Mouse (Mus musculus): Measurements from ENCODE around the gene Fosb.

Gene Fosb

DNA sequence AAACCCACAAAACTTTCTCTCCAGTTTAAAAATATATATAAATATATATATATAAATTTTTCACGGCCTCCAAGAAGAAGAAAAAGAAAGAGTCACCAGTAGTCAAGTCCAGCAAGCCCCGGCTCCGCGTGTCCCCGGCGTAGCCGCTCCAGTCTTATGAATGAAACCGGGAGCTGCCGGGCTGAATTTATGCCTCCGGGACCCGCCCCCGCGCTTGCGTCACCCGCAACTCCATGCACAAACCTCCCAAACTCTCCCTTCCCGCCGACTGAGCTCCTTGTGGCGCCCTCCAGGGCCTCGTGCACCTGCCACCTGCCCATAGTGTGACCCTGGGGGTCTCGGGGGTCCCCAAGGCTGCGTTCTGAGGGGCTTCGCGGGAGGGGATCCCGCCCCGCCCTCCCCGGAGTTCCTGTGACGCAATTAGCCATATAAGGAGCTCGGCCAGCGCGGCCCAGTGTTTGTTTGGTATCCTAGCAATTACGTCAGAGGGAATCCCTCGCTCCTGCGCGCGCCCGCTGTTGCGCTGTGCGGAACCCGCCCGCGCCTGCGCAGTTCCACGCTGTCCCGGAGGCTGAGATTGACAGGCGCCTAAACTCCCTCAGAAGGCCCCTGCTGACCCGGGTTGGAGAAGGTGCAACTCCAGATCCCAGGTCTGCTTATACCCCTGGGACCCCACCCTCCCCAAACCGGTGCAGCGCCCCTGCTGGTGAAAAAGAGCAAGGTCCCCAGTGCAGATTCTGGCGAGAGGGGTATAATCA is at the start of gene Fosb:
TSS of gene Fosb (minus strand) at position 168 of the 758 bp plus-strand sequence.
- peak; percentile 95 for DNase-seq (ENCODE audit: low spot score)

DNA sequence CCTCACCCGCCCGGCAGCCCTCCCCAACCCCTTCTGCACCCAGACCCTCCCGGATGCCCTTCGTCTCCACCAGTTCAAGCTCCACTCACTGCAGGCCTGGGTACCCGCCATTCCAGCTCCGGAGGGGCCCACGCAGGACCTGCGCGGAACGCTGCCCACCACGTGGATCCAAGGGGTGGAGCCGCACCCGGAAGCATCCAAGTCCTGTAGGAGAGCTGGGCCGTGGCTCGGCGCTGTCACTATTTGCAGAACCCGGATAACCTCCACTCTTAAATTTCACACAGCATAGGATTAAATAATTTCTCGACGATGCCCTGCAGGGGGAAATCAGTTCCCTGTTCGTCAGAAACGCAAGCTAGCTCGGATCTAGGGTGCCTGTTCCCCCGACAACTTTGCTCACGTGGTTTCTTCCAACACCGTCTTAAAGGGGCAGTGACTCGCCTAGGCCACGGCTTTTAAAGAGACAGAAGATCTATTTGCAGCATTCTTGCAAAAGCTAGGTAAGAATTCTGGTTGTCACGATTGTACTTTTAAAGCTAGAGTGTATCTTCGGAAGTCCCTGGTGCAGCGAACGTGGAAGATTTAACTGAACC is 49.5 kb upstream of the Fosb start, which contains the start of the genes Cd3eap and Ppp1r13l:
TSS of gene Cd3eap (minus strand) at position 185 of the 593 bp plus-strand sequence.
TSS of gene Ppp1r13l (plus strand) at position 451 of the 593 bp plus-strand sequence.
- peak; percentile 87 for DNase-seq (ENCODE audit: low spot score)

DNA sequence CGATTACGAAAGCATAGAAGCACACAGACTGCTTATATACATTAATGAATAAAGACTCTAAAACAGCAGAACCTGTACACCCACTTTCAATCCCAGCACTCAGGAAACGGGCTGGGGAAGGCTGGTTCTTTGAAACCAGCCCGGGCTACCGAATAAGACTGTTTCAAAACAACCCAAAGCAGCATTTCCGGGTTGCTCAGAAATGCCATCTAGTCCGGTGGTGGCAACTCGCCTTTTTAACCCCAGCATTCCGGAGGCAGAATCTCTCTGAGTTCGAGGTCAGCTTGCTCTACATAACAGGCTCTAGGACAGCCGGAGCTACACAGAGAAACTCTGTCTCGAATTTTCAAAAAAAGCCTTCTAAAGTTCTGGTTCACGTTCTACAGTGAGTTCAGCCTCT is 48.8 kb upstream of the Fosb start:
- DNase-seq (ENCODE audit: low spot score), result no peak

DNA sequence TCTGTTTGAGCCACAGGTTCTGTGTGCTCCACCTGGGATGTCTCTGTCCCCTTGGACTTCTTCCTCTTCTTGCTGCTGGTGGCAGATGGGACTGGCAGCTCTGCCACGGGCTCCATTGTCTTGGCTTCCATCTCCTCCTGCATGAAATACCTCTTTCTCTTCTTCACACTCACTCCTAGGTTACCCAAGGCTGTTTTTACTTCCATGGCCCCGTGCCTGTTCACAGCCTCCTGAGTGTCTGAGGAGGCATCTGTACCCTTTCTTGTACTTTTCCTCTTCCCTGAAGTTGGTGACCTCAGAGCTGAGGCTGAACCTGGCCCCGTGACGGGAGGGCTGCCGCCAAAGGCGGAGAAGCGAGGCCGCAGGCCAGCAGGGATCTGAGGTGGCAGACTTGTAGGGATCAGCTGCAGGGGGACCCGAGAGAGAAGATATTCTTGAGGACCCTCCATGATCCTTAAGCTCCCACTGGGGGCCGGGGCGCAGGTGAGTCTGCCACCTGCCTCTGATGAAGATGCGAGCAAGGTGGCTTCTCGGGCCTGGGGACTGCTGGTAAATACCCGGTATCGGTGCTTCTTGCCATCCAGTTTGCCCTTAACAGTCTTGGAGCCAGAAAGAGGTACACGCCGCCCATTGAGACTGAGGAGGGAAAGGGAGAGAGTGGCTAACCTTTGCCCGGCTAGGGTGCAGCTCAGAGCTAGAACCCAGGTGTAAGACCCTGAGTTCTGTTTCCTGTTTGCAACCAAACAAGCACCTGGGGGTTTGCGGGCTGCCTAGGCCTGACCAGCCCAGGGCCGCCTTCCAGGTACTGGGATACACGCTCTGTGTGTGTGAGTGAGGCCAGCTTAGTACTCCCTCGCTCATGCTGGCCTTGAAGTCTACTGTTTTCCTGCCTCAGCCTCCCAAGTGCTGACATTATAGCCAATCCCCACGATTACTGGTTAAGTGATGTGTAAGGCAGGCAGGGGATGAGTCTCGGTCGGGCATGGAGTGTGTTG is 47.8 kb upstream of the Fosb start:
- DNase-seq (ENCODE audit: low spot score), result no peak

DNA sequence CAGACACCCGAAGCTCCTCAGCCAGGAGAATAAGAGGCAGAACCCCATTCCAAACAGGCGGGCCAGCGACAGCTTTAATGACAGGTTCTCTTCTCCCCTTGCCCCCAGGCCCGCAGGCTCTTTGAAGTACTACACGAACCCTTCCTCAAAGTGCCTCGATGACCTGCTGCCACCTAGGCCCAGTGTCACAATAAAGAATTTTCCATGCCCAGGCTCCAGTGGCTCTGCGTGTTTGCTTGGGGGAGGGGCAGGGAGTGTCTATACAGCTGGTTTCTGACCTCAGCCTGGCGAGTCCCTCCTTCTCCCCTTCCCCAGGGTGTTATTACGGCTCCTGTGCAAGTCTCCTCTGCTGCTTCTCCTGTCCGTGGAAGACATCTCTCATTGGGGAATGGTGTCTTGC is 46.5 kb upstream of the Fosb start:
- DNase-seq (ENCODE audit: low spot score), result no peak

DNA sequence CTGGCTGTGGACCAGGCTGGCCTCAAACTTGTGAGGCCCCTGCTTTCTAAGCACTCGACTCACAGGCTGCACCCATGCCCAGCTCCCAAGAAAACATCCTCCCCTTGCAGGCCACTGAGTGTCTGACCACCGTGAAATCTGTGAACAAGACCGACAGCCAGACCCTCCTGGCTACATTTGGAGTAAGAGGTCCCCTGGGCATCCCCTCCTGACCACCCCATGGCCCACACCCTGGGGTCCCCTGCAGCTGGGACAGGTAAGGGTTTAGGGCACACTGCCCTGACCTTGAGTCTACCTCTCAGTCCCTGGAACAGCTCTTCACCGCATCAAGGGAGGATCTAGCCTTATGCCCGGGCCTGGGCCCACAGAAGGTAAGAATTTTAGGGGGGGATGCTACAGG is 45.1 kb upstream of the Fosb start:
- no peak for DNase-seq (ENCODE audit: low spot score)

DNA sequence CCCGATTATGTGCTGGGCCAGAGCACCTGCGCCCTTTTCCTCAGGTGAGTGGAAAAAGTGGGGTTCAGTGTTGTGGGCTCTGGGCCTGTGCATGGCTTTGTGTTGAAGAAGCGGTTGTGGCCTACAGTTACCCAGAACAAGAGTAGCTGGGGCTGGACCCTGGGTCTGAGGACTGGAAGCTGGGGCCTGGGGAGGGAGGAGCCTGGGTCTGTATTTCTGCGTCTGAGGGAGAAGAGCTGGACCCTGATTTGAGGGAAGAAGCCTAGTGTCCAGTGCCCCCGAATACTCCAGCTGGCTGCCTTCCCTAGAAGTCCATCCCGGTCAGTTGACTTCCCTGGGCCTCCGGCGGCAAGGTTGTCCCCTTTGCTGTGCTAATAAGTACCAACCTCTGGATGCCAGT is 40.4 kb upstream of the Fosb start:
- DNase-seq (ENCODE audit: low spot score), result no peak

DNA sequence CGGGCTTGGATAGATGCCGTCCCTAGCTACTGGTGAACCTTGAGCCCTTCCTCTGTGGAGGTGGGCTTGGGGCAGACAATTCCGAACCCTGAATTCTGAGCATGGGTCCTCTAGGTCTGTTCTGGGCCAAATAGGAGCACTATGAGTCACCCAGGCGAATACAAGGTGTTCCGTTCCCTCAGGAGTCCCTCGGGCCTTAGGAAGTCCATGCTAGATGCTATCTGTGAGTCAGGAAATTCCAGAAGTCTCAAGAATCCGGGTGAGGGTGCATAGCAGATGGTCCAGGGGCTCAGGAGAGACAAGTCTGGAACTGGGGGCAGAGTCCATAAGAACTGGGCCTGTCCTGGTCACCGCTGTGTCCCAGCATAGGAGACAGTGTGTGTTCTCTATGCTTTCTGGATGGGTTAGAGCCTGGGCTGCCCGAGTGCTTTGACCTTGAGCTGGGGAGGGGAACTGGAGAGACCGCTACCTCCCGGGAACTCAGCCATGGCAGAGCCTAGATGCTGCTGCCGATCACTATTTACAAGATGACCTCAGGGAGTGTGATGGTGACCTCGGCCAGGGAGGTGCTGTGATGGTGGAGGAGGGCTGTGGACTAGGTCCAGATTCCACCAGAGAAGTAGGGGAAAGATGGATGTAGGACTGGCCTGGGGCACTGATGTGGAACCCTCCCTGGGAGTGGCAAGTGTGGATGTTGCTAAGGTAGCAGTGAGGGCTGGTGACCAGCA is 39.5 kb upstream of the Fosb start:
- no peak for DNase-seq (ENCODE audit: low spot score)

DNA sequence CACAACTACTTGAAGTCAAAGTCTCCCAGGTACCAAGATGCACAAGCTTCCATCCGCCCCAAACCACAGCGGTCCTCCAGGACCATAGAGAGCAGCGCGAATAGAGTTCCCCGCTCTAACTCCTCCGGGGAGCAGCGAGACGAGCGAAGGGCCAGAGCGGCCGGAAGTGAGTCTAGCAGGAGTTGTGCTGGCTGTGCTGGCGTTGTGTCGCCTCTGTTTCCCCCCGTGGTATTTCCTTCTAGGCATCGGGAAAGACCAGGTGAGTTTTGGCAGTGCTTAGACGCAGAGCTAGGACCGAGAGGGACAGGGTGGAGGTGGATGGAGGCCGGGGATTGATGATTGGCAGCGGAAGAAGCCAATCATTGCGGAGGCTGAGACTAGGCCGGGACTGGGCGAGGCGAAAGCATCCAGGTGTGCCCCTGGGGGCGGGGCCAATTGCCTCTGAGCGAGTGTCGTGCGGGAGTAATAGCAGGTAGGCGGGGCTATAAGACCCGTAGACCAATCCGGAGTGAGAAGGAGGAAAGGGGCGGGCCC is 35.2 kb upstream of the Fosb start:
- DNase-seq (ENCODE audit: low spot score), result peak; percentile 98

DNA sequence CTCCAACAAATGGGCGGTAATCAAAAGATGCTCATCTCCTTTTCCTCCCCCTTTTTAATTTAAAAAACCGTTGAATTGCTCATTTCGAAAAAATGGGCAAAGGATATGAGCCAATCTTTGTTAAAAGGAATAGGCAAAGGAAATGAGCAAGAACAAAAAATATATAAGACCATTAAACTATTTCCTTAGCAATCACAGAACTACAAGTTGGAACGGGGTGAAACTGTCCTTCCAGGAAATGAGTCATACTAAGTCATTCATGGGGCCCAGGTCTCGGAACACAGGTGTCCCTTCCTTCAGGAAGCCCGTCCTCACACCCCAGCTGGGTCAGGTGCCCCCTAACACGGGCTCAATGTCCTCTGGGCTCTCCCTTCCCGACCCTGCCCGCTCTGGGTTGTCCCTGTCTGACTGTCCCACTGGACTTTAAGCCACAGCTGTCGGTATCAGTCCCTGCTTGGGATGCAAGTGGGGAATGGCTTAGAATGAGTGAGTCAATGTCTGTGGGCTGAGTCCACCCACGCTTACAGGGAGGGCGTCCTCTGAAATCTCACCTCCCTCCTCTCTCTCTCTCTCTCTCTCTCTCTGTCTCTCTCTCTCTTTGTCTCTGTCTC is 34.5 kb upstream of the Fosb start, which contains the start of gene Ercc1:
TSS of gene Ercc1 (plus strand) at position 542 of the 611 bp plus-strand sequence.
- DNase-seq (ENCODE audit: low spot score), result no peak

DNA sequence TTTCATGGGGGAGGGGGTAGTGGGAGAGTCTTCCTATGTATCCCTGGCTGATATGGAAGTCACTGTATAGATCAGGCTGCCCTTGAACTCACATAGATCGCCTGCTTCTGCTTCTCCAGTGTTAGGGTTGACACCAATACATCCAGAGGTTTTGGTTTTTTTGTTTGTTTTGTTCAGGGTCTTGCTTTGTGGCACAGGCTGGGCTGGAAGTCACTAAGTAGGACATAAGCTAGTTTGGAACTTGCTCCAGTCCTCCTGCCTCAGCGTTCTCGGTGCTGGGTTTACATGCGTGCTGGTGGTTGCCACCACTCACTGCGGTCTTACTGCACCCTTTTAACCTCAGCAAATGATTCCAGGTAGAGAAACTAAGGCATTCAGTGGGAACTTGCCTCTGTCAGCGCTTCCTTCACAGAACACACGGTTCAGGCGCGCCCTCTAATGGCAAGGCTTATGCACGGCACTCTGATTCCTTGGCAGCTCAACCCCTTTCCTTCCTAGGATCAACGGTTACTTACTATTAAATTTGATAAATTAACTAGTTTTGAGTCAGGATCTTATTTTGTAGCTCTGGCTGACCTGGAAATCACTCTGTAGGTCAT is 33.5 kb upstream of the Fosb start:
- DNase-seq (ENCODE audit: low spot score), result peak; percentile 74

DNA sequence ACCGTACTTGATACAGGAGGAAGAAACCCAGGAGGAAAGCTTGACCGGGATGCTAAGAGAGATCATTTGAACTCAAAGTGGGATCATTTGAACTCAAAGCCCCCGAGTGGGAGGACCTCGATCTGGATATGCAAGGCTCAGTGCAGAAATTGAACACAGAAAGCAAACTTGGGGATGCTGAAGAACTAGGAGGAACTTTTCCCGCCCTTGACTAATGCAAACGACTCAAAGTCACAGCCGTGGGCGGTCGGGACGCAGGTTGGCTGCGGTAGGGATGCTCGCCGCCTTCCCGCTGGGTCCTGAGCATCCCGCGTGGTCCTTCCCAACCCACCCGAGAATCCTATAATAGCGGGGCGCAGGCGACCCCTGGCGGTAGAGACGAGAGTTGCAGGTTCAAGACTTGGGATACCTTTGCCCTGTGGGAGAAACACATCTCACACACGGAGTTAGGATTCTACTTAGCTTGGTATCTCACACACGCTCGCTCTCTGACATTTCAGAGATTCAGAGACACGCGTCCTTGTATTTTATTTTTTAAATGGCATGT is 32.7 kb upstream of the Fosb start:
- peak; percentile 81 for DNase-seq (ENCODE audit: low spot score)

DNA sequence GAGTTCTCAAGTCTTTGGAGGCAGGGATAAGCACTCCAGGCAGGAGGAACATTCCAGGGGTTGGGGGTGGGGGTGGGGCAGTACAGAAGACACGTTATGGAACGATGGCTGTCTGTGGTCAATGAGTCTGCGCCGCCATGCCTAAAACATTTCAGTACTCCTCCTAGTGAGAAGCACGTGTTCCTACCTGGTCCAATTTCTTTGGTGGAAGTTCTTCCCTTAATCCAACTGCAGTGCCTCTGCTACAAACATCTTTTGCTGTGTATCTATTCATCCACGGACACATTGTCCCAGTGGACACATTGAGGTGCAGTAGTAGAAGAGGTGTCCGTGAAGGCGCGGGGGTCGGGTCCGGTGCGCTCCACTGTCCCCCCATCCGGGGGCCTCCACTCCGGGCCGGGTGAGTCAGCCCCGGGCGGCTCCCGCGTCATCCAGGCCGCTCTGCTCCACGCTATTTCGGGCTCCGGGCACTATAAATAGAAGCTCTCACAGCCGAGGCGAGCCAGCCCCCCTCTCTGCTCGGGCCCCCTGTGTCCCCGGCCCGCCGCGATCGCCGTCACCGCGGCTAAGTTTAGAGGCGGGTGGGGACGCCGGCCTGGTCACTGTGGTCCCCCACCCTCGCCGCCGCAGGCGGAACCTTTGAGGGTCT is 32.0 kb upstream of the Fosb start:
- DNase-seq (ENCODE audit: low spot score), result no peak

DNA sequence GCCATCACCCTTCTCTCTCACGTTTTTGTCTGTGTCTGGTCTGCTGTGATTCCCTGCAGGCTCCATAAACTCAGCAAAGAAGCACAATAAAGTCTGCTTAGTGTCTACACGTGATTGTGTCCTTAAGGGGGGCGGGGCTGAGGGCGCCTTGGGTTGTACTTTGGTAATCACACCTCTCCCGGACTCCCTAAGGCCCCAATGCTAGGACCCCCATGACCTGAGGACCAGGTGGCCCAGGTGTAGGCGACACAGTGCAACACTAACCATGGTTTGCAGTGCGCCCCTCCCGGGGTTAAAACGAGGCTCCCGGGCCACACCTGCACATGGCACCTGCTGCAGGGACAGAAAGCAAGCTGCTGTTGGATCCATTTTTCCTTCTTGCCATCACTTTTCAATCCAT is 31.4 kb upstream of the Fosb start:
- DNase-seq (ENCODE audit: low spot score), result no peak

DNA sequence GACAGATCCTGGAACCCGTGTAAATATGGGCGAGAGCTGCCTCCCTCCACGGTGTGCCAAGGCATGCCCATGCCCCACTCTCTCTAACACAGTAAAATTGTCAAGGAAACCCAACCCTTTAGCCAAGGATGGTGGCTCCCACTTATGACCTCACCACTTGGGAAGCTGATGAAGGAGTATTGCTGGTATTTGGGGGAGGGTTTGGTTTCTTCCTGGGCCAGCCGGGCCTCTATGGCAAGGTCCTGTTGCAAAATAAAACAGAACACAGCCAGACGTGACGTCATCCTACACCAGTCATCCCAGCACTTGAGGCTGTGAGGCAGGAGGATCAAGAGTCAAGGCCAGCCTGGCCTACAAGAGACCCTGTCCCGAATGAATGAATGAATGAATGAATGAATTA is 28.7 kb upstream of the Fosb start:
- DNase-seq (ENCODE audit: low spot score), result no peak

DNA sequence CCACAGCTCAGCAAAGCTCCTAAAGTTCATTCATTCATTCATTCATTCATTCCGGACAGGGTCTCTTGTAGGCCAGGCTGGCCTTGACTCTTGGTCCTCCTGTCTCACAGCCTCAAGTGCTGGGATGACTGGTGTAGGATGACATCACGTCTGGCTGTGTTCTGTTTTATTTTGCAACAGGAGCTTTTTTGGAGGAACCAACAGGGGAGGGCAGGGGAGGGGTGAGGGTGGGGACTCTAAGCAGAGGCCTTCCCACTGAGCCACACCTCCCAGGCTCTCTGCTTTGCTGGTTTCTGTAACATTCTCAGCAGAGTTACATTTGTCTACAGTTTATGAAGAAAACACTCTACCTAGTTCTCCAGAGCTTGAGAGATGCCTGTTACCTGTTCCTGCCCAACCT is 28.2 kb upstream of the Fosb start:
- DNase-seq (ENCODE audit: low spot score), result no peak

DNA sequence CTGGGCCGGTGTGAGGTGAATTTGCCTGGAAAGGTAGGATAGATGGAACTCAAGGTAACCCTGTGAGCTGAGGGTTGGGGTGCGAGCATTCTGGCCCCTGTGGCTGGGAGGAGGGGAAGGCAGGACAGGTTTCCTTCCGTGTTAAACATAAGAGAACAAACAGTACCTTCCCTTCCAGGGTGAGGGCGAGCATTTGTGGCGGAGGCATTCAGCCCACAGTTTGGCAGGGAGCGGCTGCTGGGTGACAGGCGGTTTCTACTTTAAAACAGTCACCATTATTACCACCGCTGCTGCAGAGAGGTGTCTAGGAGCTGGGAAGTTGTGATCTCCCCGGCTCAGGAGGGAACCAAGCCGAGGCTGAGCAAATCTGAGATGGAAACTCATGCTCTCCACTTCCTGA is 27.3 kb upstream of the Fosb start:
- DNase-seq (ENCODE audit: low spot score), result no peak

DNA sequence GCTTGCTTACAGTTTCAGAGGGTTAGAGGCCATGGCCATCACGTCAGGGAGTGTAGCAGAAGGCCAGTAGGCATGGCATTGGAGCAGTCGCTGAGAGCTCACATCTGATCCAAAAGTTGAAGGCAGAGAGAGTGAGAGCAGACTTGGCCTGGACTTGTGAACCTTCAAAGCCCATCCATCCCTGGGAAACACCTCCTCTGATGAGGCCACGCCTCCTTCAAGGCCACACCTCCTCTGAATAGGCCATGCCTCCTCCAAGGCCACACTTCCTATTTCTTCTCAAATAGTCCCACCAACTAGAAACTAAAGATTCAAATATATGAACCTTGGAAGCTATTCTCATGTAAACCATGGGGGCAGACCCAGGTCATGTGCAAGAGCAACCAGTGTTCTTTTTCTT is 25.7 kb upstream of the Fosb start:
- DNase-seq (ENCODE audit: low spot score), result no peak

DNA sequence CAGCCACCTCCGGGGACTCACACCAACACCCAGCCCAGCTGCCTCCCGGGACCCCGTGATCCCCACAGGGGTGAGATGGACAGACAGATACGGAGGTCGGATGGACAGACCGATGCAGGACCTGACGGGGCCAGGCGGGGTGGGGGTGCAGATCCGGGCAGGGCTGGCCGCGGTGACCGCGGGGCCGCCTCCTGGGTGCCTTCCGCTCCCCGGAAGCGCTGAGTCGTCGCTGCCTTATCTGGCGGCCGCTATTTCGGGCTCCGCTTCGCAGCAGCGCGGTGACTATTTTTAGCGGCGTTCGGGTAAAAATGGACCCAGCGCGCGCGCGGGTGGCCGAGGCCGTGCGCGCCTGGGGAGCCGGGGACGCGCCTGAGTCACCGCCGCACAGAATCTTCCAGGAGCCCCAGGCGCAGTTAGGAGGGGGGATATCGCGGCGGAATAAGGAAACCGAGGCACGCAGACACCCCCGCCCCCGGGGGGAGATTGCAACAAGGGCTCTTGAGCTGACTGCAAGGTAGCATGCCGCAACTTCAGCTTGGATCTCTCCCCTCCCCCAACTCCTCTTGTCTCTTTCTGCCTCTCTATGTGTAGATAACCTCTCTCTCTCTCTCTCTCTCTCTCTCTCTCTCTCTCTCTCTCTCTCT is 23.0 kb upstream of the Fosb start:
- peak; percentile 76 for DNase-seq (ENCODE audit: low spot score)

All from urinary bladder, postnatal 14 days (tissue).